Mouse (Mus musculus): ENCODE measurements around the gene Fcnb. TPM values are rescaled to one million over a fixed set of nuclear protein-coding genes. Genes with fewer than 3 reads are reported as not detected.

Fcnb gene
- polyA plus RNA-seq, 1 experiment = 132 TPM

DNA sequence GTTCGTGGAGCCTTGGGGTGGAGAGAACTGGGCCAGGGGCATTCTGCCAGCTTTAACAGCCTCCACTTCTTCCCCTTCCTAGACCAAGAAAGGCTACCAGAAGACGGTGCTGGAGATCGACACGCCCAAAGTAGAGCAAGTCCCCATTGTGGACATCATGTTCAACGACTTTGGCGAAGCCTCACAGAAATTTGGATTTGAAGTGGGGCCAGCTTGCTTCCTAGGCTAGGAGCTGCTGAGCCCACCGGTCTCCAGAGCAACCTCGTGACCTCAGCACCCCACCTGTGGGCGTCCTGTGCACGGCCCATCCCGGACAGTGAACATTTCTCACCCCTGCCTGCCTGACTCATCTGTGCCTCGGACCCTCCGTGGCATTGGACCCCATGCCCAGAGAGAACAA lies 47.9 kb downstream of the Fcnb start:
- TF ChIP-seq CTCF (IDR thresholded peaks at IDR 0.05; ENCODE audit: control insufficient read depth, insufficient read depth, low read length) (no peak), POLR2A (IDR thresholded peaks at IDR 0.05; ENCODE audit: borderline replicate concordance, control insufficient read depth, low read depth, low read length) (no peak)
- Histone ChIP-seq H3K27ac (ENCODE audit: control insufficient read depth, insufficient read depth, low read depth, low read length, poor library complexity) (no peak overlapping the region), H3K4me1 (ENCODE audit: control insufficient read depth, insufficient read depth, low read length) (no peaks in the 10 kb centered on the region), H3K4me3 (replicated peaks; ENCODE audit: control insufficient read depth, low read depth, low read length) (no peak overlapping the region)
- 83% methylated on average over 13 of the region's 13 CpGs for WGBS

DNA sequence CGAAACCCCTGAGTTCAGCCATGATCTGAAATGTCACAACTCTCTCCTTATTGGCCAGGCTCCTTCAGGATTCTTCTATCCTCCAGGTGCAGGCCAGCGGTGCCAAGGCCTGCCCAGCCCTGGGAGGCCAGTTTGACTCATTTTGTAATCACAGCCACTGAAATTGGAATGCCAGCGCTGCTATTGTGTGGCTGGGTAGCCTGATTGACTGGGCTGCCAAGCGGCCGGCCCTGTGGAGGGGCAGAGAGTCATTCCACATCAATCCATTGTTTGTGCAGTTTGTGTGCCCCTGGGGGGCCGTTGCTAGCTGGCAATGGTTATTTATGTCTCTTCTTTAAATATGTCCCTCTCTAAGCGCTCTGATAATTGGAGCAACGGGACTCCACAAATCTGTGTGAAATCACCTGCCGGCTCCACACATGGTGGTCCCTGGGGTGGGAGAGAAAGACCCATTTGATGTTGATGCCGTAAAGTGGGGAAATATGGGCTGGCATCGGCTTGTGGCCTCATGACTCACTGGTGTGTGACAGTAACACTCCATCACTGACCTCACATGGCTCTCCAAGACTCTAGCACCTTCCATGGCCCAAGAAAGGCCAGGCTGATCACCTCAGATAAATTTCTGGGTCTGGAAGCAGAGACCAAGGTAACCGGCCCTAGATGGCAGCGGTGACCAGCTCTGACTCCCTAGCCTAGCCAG lies 50.5 kb downstream of the Fcnb start:
- H3K4me3 ChIP-seq (replicated peaks; ENCODE audit: control insufficient read depth, low read depth, low read length) = peak overlapping the region; percentile 35
- peak overlapping the region; percentile 80; the same call in 1 of the 2 replicates for H3K27ac ChIP-seq (ENCODE audit: control insufficient read depth, insufficient read depth, low read depth, low read length, poor library complexity)
- no peaks in the 10 kb centered on the region for H3K4me1 ChIP-seq (ENCODE audit: control insufficient read depth, insufficient read depth, low read length)
- 81% methylated on average over 13 of the region's 13 CpGs for WGBS
- no peak for TF ChIP-seq CTCF (IDR thresholded peaks at IDR 0.05; ENCODE audit: control insufficient read depth, insufficient read depth, low read length)
- no peak for TF ChIP-seq POLR2A (IDR thresholded peaks at IDR 0.05; ENCODE audit: borderline replicate concordance, control insufficient read depth, low read depth, low read length)

DNA sequence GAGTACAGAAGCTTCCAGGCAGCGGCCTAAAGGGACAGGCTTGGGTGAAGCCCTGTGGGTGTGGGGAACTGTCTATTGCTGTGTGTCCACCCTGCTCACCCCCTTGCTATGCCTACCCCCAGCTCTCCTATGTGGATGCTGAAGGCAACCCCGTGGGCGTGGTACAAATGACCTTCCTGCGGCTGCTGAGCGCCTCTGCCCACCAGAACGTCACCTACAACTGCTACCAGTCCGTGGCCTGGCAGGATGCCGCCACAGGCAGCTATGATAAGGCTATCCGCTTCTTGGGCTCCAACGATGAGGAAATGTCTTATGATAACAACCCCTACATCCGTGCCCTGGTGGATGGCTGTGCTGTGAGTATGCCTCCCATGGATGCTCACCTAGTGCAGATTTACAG lies 52.2 kb downstream of the Fcnb start:
- Histone ChIP-seq H3K4me1 (ENCODE audit: control insufficient read depth, insufficient read depth, low read length) (no peaks in the 10 kb centered on the region), H3K4me3 (replicated peaks; ENCODE audit: control insufficient read depth, low read depth, low read length) (peak overlapping the region; percentile 47), H3K27ac (ENCODE audit: control insufficient read depth, insufficient read depth, low read depth, low read length, poor library complexity) (peak overlapping the region; percentile 80)
- TF ChIP-seq CTCF (IDR thresholded peaks at IDR 0.05; ENCODE audit: control insufficient read depth, insufficient read depth, low read length) = no peak; the same call in 1 of the 2 replicates
- peak; percentile 63 for TF ChIP-seq POLR2A (IDR thresholded peaks at IDR 0.05; ENCODE audit: borderline replicate concordance, control insufficient read depth, low read depth, low read length)
- 62% methylated on average over 11 of the region's 11 CpGs for WGBS

DNA sequence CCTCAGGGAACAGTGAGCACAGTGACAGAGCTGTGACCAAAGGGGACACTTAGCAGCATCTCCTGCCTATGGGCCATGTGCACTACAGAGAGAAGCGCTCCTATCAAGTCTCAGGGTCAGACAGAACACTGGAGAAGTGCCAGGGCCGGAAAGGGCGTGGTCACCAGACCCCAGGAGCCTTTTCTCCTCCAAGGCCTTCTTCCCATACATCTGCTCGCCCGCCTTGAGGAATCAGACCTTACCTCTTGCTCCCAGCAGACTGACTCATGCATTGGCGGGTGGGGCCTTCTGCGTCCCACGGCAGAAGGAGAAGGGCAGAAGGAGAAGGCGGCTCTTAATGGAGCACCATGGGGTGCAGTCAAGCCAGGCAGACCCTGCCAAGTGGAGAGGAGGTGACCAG lies 52.8 kb downstream of the Fcnb start:
- no peaks in the 10 kb centered on the region for H3K4me1 ChIP-seq (ENCODE audit: control insufficient read depth, insufficient read depth, low read length)
- no peak overlapping the region for H3K4me3 ChIP-seq (replicated peaks; ENCODE audit: control insufficient read depth, low read depth, low read length)
- TF ChIP-seq CTCF (IDR thresholded peaks at IDR 0.05; ENCODE audit: control insufficient read depth, insufficient read depth, low read length) (no peak), POLR2A (IDR thresholded peaks at IDR 0.05; ENCODE audit: borderline replicate concordance, control insufficient read depth, low read depth, low read length) (0 out of 2 replicates have a peak, but pooled peaks have one; percentile 23)
- H3K27ac ChIP-seq (ENCODE audit: control insufficient read depth, insufficient read depth, low read depth, low read length, poor library complexity) = peak overlapping the region; percentile 80
- WGBS = 43% methylated on average over 9 of the region's 9 CpGs

Other genes starting within 250 kb of the Fcnb start
- 7.3 and 8.6 TPM in 2 replicates for gene Col5a1, start 198.5 kb downstream of the Fcnb start, polyA plus RNA-seq (2011; ENCODE audit: insufficient read depth, insufficient read length, low replicate concordance, missing spikeins)
- 2.4 and 5.0 TPM in 2 replicates for gene Olfm1, start 108.1 kb upstream of the Fcnb start, polyA plus RNA-seq (2011; ENCODE audit: insufficient read depth, insufficient read length, low replicate concordance, missing spikeins)

Measured in bone marrow, adult 2 months (tissue).